ENCODE assay signal across 8 mouse cellular contexts in genomic region chr14:21500154-21501047, GRCm38 (mm10). TPM values are rescaled to one million over a fixed set of nuclear protein-coding genes. Genes with fewer than 3 reads are reported as not detected.
DNase-seq lines count a peak whose midpoint lies in the region; ATAC-seq and TF ChIP-seq lines count a peak whose summit lies in the region.

No protein-coding gene starts in this region.

- peak; percentile 87 for ATAC-seq in frontal cortex, adult (ENCODE audit: low TSS enrichment)
- peak; percentile 96 for ATAC-seq in lung, postnatal 0 days

- no peaks in the 10 kb centered on the region for H3K36me3 ChIP-seq in hindbrain, embryonic 10.5 days
- no peaks in the 10 kb centered on the region for H3K36me3 ChIP-seq in lung, postnatal 0 days (ENCODE audit: insufficient read depth, low read length)

- TF ChIP-seq EP300 in lung, postnatal 0 days (IDR thresholded peaks at IDR 0.05), result peak; percentile 75

- peak overlapping the region; percentile 99 for H3K4me2 ChIP-seq in lung, postnatal 0 days (replicated peaks; ENCODE audit: low read depth, low read length)

- H3K27me3 ChIP-seq in hindbrain, embryonic 10.5 days (ENCODE audit: insufficient read depth, poor library complexity, severe bottlenecking), result no peaks in the 10 kb centered on the region
- H3K27me3 ChIP-seq in lung, postnatal 0 days (replicated peaks; ENCODE audit: insufficient read depth, low read length), result no peaks in the 10 kb centered on the region

- H3K9ac ChIP-seq in lung, postnatal 0 days (replicated peaks; ENCODE audit: low read depth), result peak overlapping the region; percentile 95

- H3K27ac ChIP-seq in hindbrain, embryonic 10.5 days, result peak overlapping the region; percentile 99
- H3K27ac ChIP-seq in lung, postnatal 0 days (ENCODE audit: low read length), result peak overlapping the region; percentile 99

- WGBS in hindbrain, embryonic 10.5 days, result under 1% methylated on average over 73 of the region's 75 CpGs
- WGBS in lung, postnatal 0 days, result under 1% methylated on average over 68 of the region's 75 CpGs

- peak; percentile 36 for TF ChIP-seq CTCF in lung, postnatal 0 days (IDR thresholded peaks at IDR 0.05)

- H3K4me1 ChIP-seq in hindbrain, embryonic 10.5 days (replicated peaks), result peaks cover 26% of the 10 kb centered on the region
- peaks cover 7% of the 10 kb centered on the region; the same call in 1 of the 2 replicates for H3K4me1 ChIP-seq in lung, postnatal 0 days (ENCODE audit: insufficient read depth, low read depth, low read length)

- DNase-seq in MN1 (ENCODE audit: low spot score), result peak; percentile 99
- peak; percentile 100 for DNase-seq in cerebellum, adult 9-10 months
- DNase-seq in hindbrain, embryonic 10.5 days (ENCODE audit: low spot score), result peak; percentile 100
- DNase-seq in layer of hippocampus, adult 9-11 months, result peak; percentile 100
- peak; percentile 100 for DNase-seq in lung, postnatal 0 days (ENCODE audit: low spot score)
- peak; percentile 98 for DNase-seq in ovary, postnatal 14 days (ENCODE audit: low spot score)
- peak; percentile 99 for DNase-seq in thymus, postnatal 14 days

- peak overlapping the region; percentile 99 for H3K4me3 ChIP-seq in hindbrain, embryonic 10.5 days
- peak overlapping the region; percentile 88 for H3K4me3 ChIP-seq in lung, postnatal 0 days (ENCODE audit: low read depth, low read length)

- no peaks in the 10 kb centered on the region for H3K9me3 ChIP-seq in hindbrain, embryonic 10.5 days
- no peaks in the 10 kb centered on the region for H3K9me3 ChIP-seq in lung, postnatal 0 days (ENCODE audit: low read length)

RNA-seq across cellular contexts. Expression of gene Kat6b, which starts 19.2 kb away (rescaled TPM):
- polyA plus RNA-seq in hindbrain, embryonic 10.5 days (2016; fragmentation: Nextera tagmentation; extraction: Ambion mirVana), result 9.6 and 13.3 TPM in 2 replicates
- 5.3 and 6.1 TPM in 2 replicates for polyA plus RNA-seq in lung, postnatal 0 days (2015; fragmentation: Nextera tagmentation; extraction: Ambion mirVana)

Comparison
In these comparisons a context has a peak if more than half of its experiments do, and no peak if none do; other contexts are left out.
1. Peak in every context shown above with its lines: DNase-seq, ATAC-seq, H3K4me3 ChIP-seq and H3K27ac ChIP-seq.